Mouse (Mus musculus) kidney, postnatal 0 days (tissue): ENCODE results near the gene Megf6. TPM values are rescaled to one million over a fixed set of nuclear protein-coding genes. Genes with fewer than 3 reads are reported as not detected.

Source experiments
- ATAC-seq: fragments of 200-750 bp; cut with Nextera tagmentation; replicated peaks from 2 replicates; pipeline ENCODE4 v1.8.0; 2017; ENCODE audit warnings: low read depth, moderate number of reproducible peaks, moderate TSS enrichment, moderate library complexity; ENCODE audit not compliant: low FRiP score
- DNase-seq: peaks from one replicate; pipeline ENCODE4 v3.0.0-alpha.2; 2016; ENCODE audit warnings: low spot score
- H3K27ac ChIP-seq: fragments of 300-500 bp; sonication (generic); 2 replicates; pipeline ENCODE4 v1.5.1; 2014; ENCODE audit warnings: mild to moderate bottlenecking
- H3K27me3 ChIP-seq: fragments of 300-500 bp; sonication (generic); 2 replicates; pipeline ENCODE4 v1.6.1; 2014; ENCODE audit warnings: low read length, mixed read lengths; ENCODE audit not compliant: insufficient read depth
- H3K36me3 ChIP-seq: fragments of 300-500 bp; sonication (generic); 2 replicates; pipeline ENCODE4 v1.6.1; 2014; ENCODE audit warnings: low read length, mixed read lengths; ENCODE audit not compliant: insufficient read depth
- H3K4me1 ChIP-seq: fragments of 300-500 bp; sonication (generic); replicated peaks from 2 replicates; pipeline ENCODE4 v1.6.1; 2014; ENCODE audit warnings: antibody characterized with exemption, low read length, mixed read lengths; ENCODE audit not compliant: insufficient read depth
- H3K4me2 ChIP-seq: fragments of 300-500 bp; sonication (generic); 2 replicates; pipeline ENCODE4 v1.6.1; 2014; ENCODE audit warnings: mild to moderate bottlenecking, low read length, moderate library complexity, mixed read lengths
- H3K4me3 ChIP-seq: fragments of 300-500 bp; sonication (generic); replicated peaks from 2 replicates; pipeline ENCODE4 v1.5.1; 2014; ENCODE audit warnings: low read depth, low read length
- H3K9ac ChIP-seq: fragments of 300-500 bp; sonication (generic); 2 replicates; pipeline ENCODE4 v1.6.1; 2014; ENCODE audit warnings: low read depth, low read length
- H3K9me3 ChIP-seq: fragments of 300-500 bp; sonication (generic); replicated peaks from 2 replicates; pipeline ENCODE4 v1.6.1; 2016; ENCODE audit warnings: low read length, inconsistent platforms, mixed read lengths
- CTCF ChIP-seq: IDR thresholded peaks from 2 replicates; pipeline ENCODE4 v1.5.1; 2016; ENCODE audit warnings: antibody characterized with exemption, low read depth, mild to moderate bottlenecking, moderate library complexity
- WGBS: fragments of 180-500 bp; shearing (Covaris S2); extraction: QIAGEN DNeasy Blood & Tissue Kit; methylation state at CpG from one replicate; pipeline ENCODE4 v1.1.7; 2014; 5-methylcytosine and 5-hydroxymethylcytosine counted together
- polyA plus RNA-seq: library from polyadenylated mRNA; unstranded; fragments of >200 nt; fragmentation: Nextera tagmentation; extraction: Ambion mirVana; gene quantifications from 2 replicates; pipeline ENCODE4 v1.2.1, GENCODE M21; 2015

Gene Megf6
- polyA plus RNA-seq, 1 experiment from 2014 or later: 5.0 TPM

- Histone ChIP-seq H3K36me3 (no peaks in the 10 kb centered on the region), H3K4me3 (no peak overlapping the region), H3K27ac (no peak overlapping the region), H3K27me3 (no peaks in the 10 kb centered on the region), H3K4me1 (no peaks in the 10 kb centered on the region), H3K9ac (no peak overlapping the region), H3K9me3 (no peaks in the 10 kb centered on the region), H3K4me2 (no peak overlapping the region)
- ATAC-seq: no peak
- WGBS: 56% methylated on average over 5 of the region's 5 CpGs
- no peak for TF ChIP-seq CTCF
- DNase-seq: no peak
These were observed 31.0 kb downstream of the Megf6 start for GRCm38 (mm10) chr4:154201511-154201910.

GRCm38 (mm10) chr4:154204532-154204931, 34.0 kb downstream of the Megf6 start:
- H3K27ac ChIP-seq: no peak overlapping the region
- H3K27me3 ChIP-seq: no peaks in the 10 kb centered on the region
- no peaks in the 10 kb centered on the region for H3K9me3 ChIP-seq
- H3K9ac ChIP-seq: 0 out of 2 replicates have a peak overlapping the region, but pooled peaks have one; percentile 0
- no peak overlapping the region for H3K4me3 ChIP-seq
- no peak for TF ChIP-seq CTCF
- no peak for DNase-seq
- H3K4me2 ChIP-seq: no peak overlapping the region
- no peaks in the 10 kb centered on the region for H3K36me3 ChIP-seq
- 72% methylated on average over 7 of the region's 7 CpGs for WGBS
- no peaks in the 10 kb centered on the region for H3K4me1 ChIP-seq
- no peak for ATAC-seq

GRCm38 (mm10) chr4:154205392-154205791, 34.9 kb downstream of the Megf6 start:
- Histone ChIP-seq H3K9ac (no peak overlapping the region), H3K27me3 (no peaks in the 10 kb centered on the region), H3K4me1 (0 out of 2 replicates have a peak, but pooled peaks cover 3% of the 10 kb centered on the region), H3K27ac (no peak overlapping the region), H3K36me3 (no peaks in the 10 kb centered on the region), H3K4me3 (no peak overlapping the region), H3K9me3 (no peaks in the 10 kb centered on the region), H3K4me2 (no peak overlapping the region)
- DNase-seq (no peak), ATAC-seq (no peak)
- WGBS: 73% methylated on average over 5 of the region's 5 CpGs
- no peak for TF ChIP-seq CTCF

- no peaks in the 10 kb centered on the region for H3K27me3 ChIP-seq
- H3K27ac ChIP-seq: no peak overlapping the region
- peak; percentile 84 for DNase-seq
- no peak overlapping the region for H3K9ac ChIP-seq
- H3K36me3 ChIP-seq: no peaks in the 10 kb centered on the region
- TF ChIP-seq CTCF: peak; percentile 96
- H3K4me2 ChIP-seq: no peak overlapping the region
- H3K9me3 ChIP-seq: no peaks in the 10 kb centered on the region
- ATAC-seq: no peak
- 16% methylated on average over 5 of the region's 5 CpGs for WGBS
- H3K4me3 ChIP-seq: no peak overlapping the region
- 0 out of 2 replicates have a peak, but pooled peaks cover 3% of the 10 kb centered on the region for H3K4me1 ChIP-seq
These were observed 36.7 kb downstream of the Megf6 start for GRCm38 (mm10) chr4:154207261-154207660.

- DNase-seq: no peak
- Histone ChIP-seq H3K27me3 (no peaks in the 10 kb centered on the region), H3K9ac (no peak overlapping the region), H3K4me3 (no peak overlapping the region), H3K4me1 (0 out of 2 replicates have a peak, but pooled peaks cover 3% of the 10 kb centered on the region), H3K27ac (no peak overlapping the region), H3K4me2 (no peak overlapping the region), H3K36me3 (no peaks in the 10 kb centered on the region), H3K9me3 (no peaks in the 10 kb centered on the region)
- 46% methylated on average over 6 of the region's 6 CpGs for WGBS
- TF ChIP-seq CTCF: no peak
- no peak for ATAC-seq
These were observed 38.5 kb downstream of the Megf6 start for GRCm38 (mm10) chr4:154209054-154209453.

GRCm38 (mm10) chr4:154209825-154210224, 39.3 kb downstream of the Megf6 start:
- H3K4me3 ChIP-seq: no peak overlapping the region
- no peak overlapping the region for H3K27ac ChIP-seq
- H3K9me3 ChIP-seq: no peaks in the 10 kb centered on the region
- H3K36me3 ChIP-seq: no peaks in the 10 kb centered on the region
- WGBS: 22% methylated on average over 3 of the region's 3 CpGs
- DNase-seq (no peak), ATAC-seq (no peak)
- no peak overlapping the region for H3K9ac ChIP-seq
- TF ChIP-seq CTCF: no peak
- H3K4me2 ChIP-seq: no peak overlapping the region
- 0 out of 2 replicates have a peak, but pooled peaks cover 3% of the 10 kb centered on the region for H3K4me1 ChIP-seq
- no peaks in the 10 kb centered on the region for H3K27me3 ChIP-seq

GRCm38 (mm10) chr4:154211459-154211858, 40.9 kb downstream of the Megf6 start:
- ATAC-seq (no peak), DNase-seq (no peak)
- no peak overlapping the region for H3K4me3 ChIP-seq
- H3K9ac ChIP-seq: no peak overlapping the region
- H3K27me3 ChIP-seq: no peaks in the 10 kb centered on the region
- H3K9me3 ChIP-seq: no peaks in the 10 kb centered on the region
- H3K4me1 ChIP-seq: 0 out of 2 replicates have a peak, but pooled peaks cover 3% of the 10 kb centered on the region
- no peak for TF ChIP-seq CTCF
- no peak overlapping the region for H3K27ac ChIP-seq
- no peak overlapping the region for H3K4me2 ChIP-seq
- no peaks in the 10 kb centered on the region for H3K36me3 ChIP-seq
- WGBS: 77% methylated on average over 13 of the region's 13 CpGs
